Mouse (Mus musculus) embryonic facial prominence, embryonic 13.5 days (tissue): ENCODE results near the gene Gm20671. TPM values are rescaled to one million over a fixed set of nuclear protein-coding genes. Genes with fewer than 3 reads are reported as not detected.
"Not testable (repeated sequence)": the region's sequence is repeated elsewhere in the genome, so short reads cannot be mapped to it uniquely, and the experiment has no call there.

ENCODE experiments used
- ATAC-seq: fragments of 200-750 bp; cut with Nextera tagmentation; 2 replicates; pipeline ENCODE4 v1.8.0; 2017; ENCODE audit warnings: low read depth; ENCODE audit not compliant: insufficient number of reproducible peaks, insufficient read depth, low FRiP score, low TSS enrichment
- H3K27ac ChIP-seq: fragments of 300-500 bp; sonication (generic); 2 replicates; pipeline ENCODE4 v1.5.1; 2015; ENCODE audit warnings: moderate library complexity, mild to moderate bottlenecking, inconsistent platforms
- H3K27me3 ChIP-seq: fragments of 300-500 bp; sonication (generic); 2 replicates; pipeline ENCODE4 v1.6.1; 2015; ENCODE audit warnings: mild to moderate bottlenecking, inconsistent platforms
- H3K36me3 ChIP-seq: fragments of 300-500 bp; sonication (generic); 2 replicates; pipeline ENCODE4 v1.6.1; 2015; ENCODE audit warnings: mild to moderate bottlenecking, inconsistent platforms
- H3K4me1 ChIP-seq: fragments of 300-500 bp; sonication (generic); 2 replicates; pipeline ENCODE4 v1.6.1; 2015; ENCODE audit warnings: inconsistent platforms
- H3K4me2 ChIP-seq: fragments of 300-500 bp; sonication (generic); 2 replicates; pipeline ENCODE4 v1.6.1; 2015; ENCODE audit warnings: moderate library complexity, mild to moderate bottlenecking, inconsistent platforms
- H3K4me3 ChIP-seq: fragments of 300-500 bp; sonication (generic); 2 replicates; pipeline ENCODE4 v1.5.1; 2015; ENCODE audit warnings: mild to moderate bottlenecking, inconsistent platforms
- H3K9ac ChIP-seq: fragments of 300-500 bp; sonication (generic); 2 replicates; pipeline ENCODE4 v1.6.1; 2015; ENCODE audit warnings: mild to moderate bottlenecking, inconsistent platforms
- H3K9me3 ChIP-seq: fragments of 300-500 bp; sonication (generic); 2 replicates; pipeline ENCODE4 v1.6.1; 2016; ENCODE audit warnings: inconsistent platforms
- WGBS: fragments of 180-500 bp; shearing (Covaris S2); methylation state at CpG from one replicate; pipeline ENCODE4 v1.1.7; 2015; ENCODE audit warnings: mixed read lengths; 5-methylcytosine and 5-hydroxymethylcytosine counted together
- polyA plus RNA-seq: library from polyadenylated mRNA; unstranded; fragments of >200 nt; fragmentation: Nextera tagmentation; extraction: Ambion mirVana; gene quantifications from 2 replicates; pipeline ENCODE4 v1.2.1, GENCODE M21; 2015

The Gm20671 gene
- not detected in 2 replicates for polyA plus RNA-seq

- Histone ChIP-seq H3K4me2 (no peak within 1 kb of the TSS), H3K4me1 (no peaks in the 10 kb centered on the region), H3K27me3 (no peaks in the 10 kb centered on the region), H3K36me3 (peaks cover 73% of the 10 kb centered on the region), H3K4me3 (no peak within 1 kb of the TSS), H3K27ac (no peak within 1 kb of the TSS), H3K9me3 (no peaks in the 10 kb centered on the region), H3K9ac (no peak within 1 kb of the TSS)
- 89% methylated on average over 7 of the region's 7 CpGs for WGBS
- ATAC-seq = no peak
These were observed at the start of gene Gm20671 for GRCm38 (mm10) chr5:32827009-32827408. TSS of gene Gm20671 (minus strand) at chr5:32827109.

DNA sequence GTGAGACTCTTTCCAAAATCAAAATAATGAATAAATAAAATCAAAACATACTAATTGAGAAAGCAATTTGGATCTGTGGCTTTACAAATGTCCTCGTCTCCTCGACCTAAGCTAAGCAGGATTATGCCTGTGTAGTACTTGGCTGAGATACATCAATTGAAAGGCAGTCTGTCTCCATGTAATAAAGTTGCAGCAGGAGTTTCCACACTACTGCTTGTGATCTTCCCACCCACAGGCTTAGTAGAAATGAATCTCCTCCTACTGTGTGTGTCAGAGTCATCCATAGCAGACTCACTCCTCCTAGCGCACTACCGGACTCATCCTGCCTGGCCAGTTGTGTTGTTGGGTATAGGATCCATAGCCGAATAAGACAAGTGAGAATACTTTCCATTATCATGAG lies 45.4 kb upstream of the Gm20671 start:
- H3K9ac ChIP-seq = no peak overlapping the region
- H3K4me1 ChIP-seq = no peaks in the 10 kb centered on the region
- H3K36me3 ChIP-seq = peaks cover 80% of the 10 kb centered on the region
- H3K9me3 ChIP-seq = no peaks in the 10 kb centered on the region
- H3K27ac ChIP-seq = no peak overlapping the region
- H3K4me3 ChIP-seq = no peak overlapping the region
- H3K4me2 ChIP-seq = no peak overlapping the region
- no peak for ATAC-seq
- H3K27me3 ChIP-seq = no peaks in the 10 kb centered on the region
- 93% methylated on average over 5 of the region's 5 CpGs for WGBS

DNA sequence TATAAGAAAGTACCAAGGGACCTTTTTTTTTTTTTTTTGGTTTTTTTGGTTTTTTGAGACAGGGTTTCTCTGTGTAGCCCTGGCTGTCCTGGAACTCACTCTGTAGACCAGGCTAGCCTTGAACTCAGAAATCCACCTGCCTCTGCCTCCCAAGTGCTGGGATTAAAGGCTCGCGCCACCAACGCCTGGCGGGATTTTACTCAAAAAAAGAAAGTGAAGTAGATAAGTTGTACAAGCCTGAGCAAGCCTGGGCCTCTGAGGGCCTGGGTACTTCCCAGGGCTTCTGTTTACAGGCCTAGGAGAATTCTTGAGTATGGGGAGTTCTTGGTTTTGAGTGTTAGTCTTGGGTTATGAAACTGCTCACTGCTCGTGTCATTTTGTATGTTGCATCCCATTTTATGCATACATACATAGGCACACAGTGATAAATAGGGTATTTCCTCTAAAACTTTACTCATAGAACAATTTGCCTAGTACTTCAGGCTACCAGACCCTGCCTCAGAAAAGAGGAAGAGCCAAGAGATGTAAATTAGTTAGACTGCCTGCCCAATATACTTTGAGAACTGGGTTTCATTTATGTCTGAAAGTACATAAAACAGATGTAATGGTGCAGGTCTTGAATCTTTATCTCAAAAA lies 42.6 kb upstream of the Gm20671 start:
- 94% methylated on average over 5 of the region's 5 CpGs for WGBS
- no peak overlapping the region for H3K4me2 ChIP-seq
- H3K9me3 ChIP-seq = no peaks in the 10 kb centered on the region
- H3K4me3 ChIP-seq = no peak overlapping the region
- no peak overlapping the region for H3K27ac ChIP-seq
- H3K4me1 ChIP-seq = peaks cover 2% of the 10 kb centered on the region
- peaks cover 62% of the 10 kb centered on the region for H3K36me3 ChIP-seq
- H3K27me3 ChIP-seq = no peaks in the 10 kb centered on the region
- H3K9ac ChIP-seq = no peak overlapping the region
- ATAC-seq = no peak

DNA sequence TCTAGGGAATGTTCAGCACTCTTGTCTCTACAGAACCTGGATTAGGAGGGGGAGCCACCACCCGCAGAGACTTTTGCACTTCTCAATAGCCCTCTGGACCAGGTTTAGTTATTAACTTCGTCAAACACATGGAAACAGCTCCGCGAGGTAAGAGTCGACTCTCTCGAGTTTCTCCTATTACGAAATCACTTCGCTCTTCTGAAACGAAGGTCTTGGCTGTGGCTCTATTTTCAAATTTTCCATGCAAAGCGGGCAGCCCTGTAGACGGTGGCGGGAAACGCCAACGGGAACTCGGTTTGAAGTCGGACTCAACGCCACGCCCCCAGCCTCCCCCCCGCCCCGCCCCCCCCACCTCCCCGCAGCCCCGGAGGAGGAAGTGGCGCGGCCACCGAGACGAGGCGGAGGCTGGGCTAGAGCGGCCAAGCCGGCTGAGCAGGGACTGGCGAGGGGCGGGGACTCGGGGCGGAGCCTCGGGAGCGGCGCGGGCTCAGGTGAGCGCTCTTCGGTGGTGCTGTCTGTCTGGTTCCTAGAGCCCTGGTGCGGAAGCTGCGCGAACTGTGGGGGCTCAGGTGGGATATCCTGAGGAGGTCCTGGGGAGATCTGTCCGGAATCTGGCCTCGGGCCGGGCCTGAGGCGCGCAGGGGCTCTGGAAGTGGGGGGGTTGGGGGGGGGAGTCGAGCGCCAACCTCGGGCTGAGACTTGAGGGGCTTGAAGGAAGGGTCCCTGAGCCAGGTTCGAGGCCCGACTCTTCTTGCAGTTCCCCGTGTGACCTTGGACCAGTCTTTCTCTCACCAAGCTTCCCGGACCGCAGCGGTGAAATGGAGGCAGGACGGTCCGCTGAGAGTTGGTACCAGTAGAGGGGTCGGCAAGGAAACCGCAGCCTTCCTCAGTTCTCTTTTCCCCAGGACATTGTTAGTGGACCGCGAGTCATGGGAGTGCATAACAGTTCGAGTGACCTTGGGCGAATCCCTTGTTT lies 36.6 kb upstream of the Gm20671 start, which contains the start of gene Depdc5:
Depdc5 (plus strand) TSS at position 449 of the 976 bp plus-strand sequence.
- ATAC-seq = peak; percentile 98

GRCm38 (mm10) chr5:32862469-32863132 lies 35.7 kb upstream of the Gm20671 start:
- peaks cover 7% of the 10 kb centered on the region for H3K4me1 ChIP-seq
- peaks cover 7% of the 10 kb centered on the region for H3K36me3 ChIP-seq
- peak overlapping the region; percentile 88; the same call in 1 of the 2 replicates for H3K27ac ChIP-seq
- no peak for ATAC-seq
- peak overlapping the region; percentile 69 for H3K4me3 ChIP-seq
- H3K9ac ChIP-seq = no peak overlapping the region
- H3K27me3 ChIP-seq = no peaks in the 10 kb centered on the region
- peak overlapping the region; percentile 69 for H3K4me2 ChIP-seq
- 84% methylated on average over 6 of the region's 6 CpGs for WGBS
- no peaks in the 10 kb centered on the region for H3K9me3 ChIP-seq

More for the DNA sequence above, 36.6 kb upstream of the Gm20671 start, which contains the start of gene Depdc5:
- WGBS = under 1% methylated on average over 64 of the region's 64 CpGs
- H3K4me1 ChIP-seq = peaks cover 7% of the 10 kb centered on the region
- peak within 1 kb of the TSS; percentile 69 for H3K4me3 ChIP-seq
- no peaks in the 10 kb centered on the region for H3K9me3 ChIP-seq
- H3K27ac ChIP-seq = peak within 1 kb of the TSS; percentile 88
- H3K27me3 ChIP-seq = no peaks in the 10 kb centered on the region
- peak within 1 kb of the TSS; percentile 69 for H3K4me2 ChIP-seq
- H3K9ac ChIP-seq = peak within 1 kb of the TSS; percentile 81
- peaks cover 16% of the 10 kb centered on the region for H3K36me3 ChIP-seq

DNA sequence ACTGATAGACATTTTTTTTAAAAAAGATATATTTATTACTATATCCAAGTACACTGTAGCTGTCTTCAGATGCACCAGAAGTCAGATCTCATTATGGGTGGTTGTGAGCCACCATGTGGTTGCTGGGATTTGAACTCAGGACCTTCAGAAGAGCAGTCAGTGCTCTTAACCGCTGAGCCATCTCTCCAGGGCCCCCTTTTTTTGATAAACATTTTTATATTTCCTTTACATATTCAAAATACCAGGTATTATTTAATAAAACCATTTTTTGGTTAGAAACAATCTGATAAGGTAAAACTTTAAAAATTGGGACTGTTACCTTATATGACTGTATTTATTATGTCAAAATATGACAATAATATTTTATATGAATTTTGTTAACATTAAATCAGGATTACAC lies 34.2 kb upstream of the Gm20671 start:
- no peaks in the 10 kb centered on the region for H3K27me3 ChIP-seq
- H3K4me1 ChIP-seq = peaks cover 7% of the 10 kb centered on the region
- no peak overlapping the region for H3K27ac ChIP-seq
- no peaks in the 10 kb centered on the region for H3K9me3 ChIP-seq
- no peak overlapping the region for H3K9ac ChIP-seq
- no peak for ATAC-seq
- no peak overlapping the region for H3K4me3 ChIP-seq
- WGBS = 93% methylated on average over 1 of the region's 1 CpGs
- no peak overlapping the region for H3K4me2 ChIP-seq
- no peaks in the 10 kb centered on the region for H3K36me3 ChIP-seq

DNA sequence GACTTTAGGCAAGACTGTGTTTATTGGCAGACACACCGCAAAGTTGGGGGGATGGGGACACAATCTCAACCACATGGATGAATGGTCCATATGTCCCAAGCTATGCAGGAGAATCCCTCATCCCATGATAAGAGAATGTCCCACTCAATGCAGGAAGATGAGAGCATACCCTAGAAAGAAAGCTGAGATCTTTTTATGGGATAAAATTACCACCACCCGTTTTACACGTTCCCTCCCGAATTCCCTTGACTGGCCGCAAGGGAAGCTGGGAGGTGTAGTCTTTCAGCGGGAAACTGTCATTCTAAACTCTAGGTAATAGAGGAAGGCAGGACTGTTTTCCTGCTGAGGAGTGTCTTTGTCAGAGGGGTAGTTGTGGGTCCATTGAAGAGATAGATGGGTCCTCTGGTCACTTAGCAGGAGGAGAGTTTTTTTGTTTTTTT lies 30.9 kb upstream of the Gm20671 start:
- H3K27ac ChIP-seq = peak overlapping the region; percentile 84
- peak overlapping the region; percentile 48 for H3K4me3 ChIP-seq
- peaks cover 8% of the 10 kb centered on the region for H3K4me1 ChIP-seq
- no peaks in the 10 kb centered on the region for H3K27me3 ChIP-seq
- peak overlapping the region; percentile 64 for H3K9ac ChIP-seq
- H3K9me3 ChIP-seq = no peaks in the 10 kb centered on the region
- 3% methylated on average over 6 of the region's 6 CpGs for WGBS
- H3K4me2 ChIP-seq = peak overlapping the region; percentile 60
- H3K36me3 ChIP-seq = no peaks in the 10 kb centered on the region
- ATAC-seq = no peak

GRCm38 (mm10) chr5:32855274-32855673 lies 28.4 kb upstream of the Gm20671 start:
- not testable (repeated sequence) for H3K27ac ChIP-seq, H3K9me3 ChIP-seq, H3K4me3 ChIP-seq, ATAC-seq, H3K4me2 ChIP-seq, H3K9ac ChIP-seq, H3K27me3 ChIP-seq
- 93% methylated on average over 3 of the region's 3 CpGs for WGBS
- H3K4me1 ChIP-seq = peaks cover 26% of the 10 kb centered on the region
- H3K36me3 ChIP-seq = peaks cover 12% of the 10 kb centered on the region

GRCm38 (mm10) chr5:32854818-32855217 lies 27.9 kb upstream of the Gm20671 start:
- no peaks in the 10 kb centered on the region for H3K27me3 ChIP-seq
- H3K27ac ChIP-seq = 0 out of 2 replicates have a peak overlapping the region, but pooled peaks have one; percentile 82
- WGBS = 80% methylated on average over 4 of the region's 4 CpGs
- no peak overlapping the region for H3K4me3 ChIP-seq
- no peak overlapping the region for H3K4me2 ChIP-seq
- H3K36me3 ChIP-seq = peaks cover 13% of the 10 kb centered on the region
- H3K9ac ChIP-seq = no peak overlapping the region
- no peaks in the 10 kb centered on the region for H3K9me3 ChIP-seq
- H3K4me1 ChIP-seq = peaks cover 26% of the 10 kb centered on the region
- no peak for ATAC-seq

DNA sequence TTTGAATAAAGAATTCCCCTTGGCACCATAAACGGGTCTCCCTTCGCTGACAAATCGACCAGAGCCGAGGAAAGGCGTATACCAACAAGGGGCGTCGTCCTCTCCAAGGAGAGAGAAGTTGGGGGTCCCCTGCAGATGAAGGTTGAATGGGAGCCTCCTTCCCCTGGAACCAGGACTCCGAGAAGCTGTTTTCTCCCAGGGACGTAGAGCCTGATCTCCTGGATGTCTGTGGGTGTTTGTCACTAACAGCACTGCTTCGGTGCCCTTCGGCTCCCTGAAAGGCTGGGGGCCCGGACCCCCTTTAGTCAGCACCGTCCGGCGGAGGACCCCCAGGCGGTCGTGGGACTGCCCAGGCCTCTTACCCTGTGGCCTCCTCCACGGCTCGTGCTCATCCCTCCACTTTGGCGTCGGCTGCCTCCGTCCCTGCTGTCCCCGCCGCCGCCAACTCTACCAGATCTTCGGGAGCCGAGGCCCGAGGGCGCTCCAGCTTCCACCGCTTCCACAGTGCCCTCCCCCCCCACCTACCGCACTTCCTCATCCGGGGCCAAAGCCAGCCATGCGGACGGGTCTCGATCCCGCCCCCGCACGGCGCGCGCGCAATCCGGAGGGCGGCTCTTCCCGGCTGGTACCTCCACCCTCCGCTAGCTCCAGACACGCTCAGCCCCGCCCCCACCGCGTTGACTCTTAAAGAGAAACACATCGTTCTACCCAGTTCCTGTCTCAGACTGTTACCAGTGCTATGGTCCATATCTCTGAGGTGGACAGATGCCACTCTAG lies 27.0 kb upstream of the Gm20671 start, which contains the start of gene Prr14l:
Prr14l (minus strand) TSS at position 526 of the 777 bp plus-strand sequence.
- H3K4me3 ChIP-seq = peak within 1 kb of the TSS; percentile 97
- no peaks in the 10 kb centered on the region for H3K27me3 ChIP-seq
- under 1% methylated on average over 51 of the region's 51 CpGs for WGBS
- H3K4me1 ChIP-seq = peaks cover 26% of the 10 kb centered on the region
- H3K27ac ChIP-seq = peak within 1 kb of the TSS; percentile 82
- peak; percentile 94 for ATAC-seq
- H3K4me2 ChIP-seq = peak within 1 kb of the TSS; percentile 81
- peak within 1 kb of the TSS; percentile 97 for H3K9ac ChIP-seq
- H3K36me3 ChIP-seq = peaks cover 17% of the 10 kb centered on the region
- no peaks in the 10 kb centered on the region for H3K9me3 ChIP-seq
